Mouse (Mus musculus) naive thymus-derived CD4-positive, alpha-beta T cell, adult 2 months (primary cell): ENCODE results near the gene 2700097O09Rik.
"Not testable (repeated sequence)": the region's sequence is repeated elsewhere in the genome, so short reads cannot be mapped to it uniquely, and the experiment has no call there.

Experiments
- DNase-seq: peaks from one replicate; pipeline ENCODE4 v3.0.0-alpha.2; 2011; ENCODE audit warnings: low read depth

Gene 2700097O09Rik

GRCm38 (mm10) chr12:55079726-55080600, at the start of gene 2700097O09Rik, which contains the start of gene Srp54a:
TSS of gene 2700097O09Rik (minus strand) at chr12:55080110.
TSS of gene Srp54a (plus strand) at chr12:55080262.
- peak; percentile 97 for DNase-seq

GRCm38 (mm10) chr12:55124731-55125130, 44.8 kb upstream of the 2700097O09Rik start:
- not testable (repeated sequence) for DNase-seq

- not testable (repeated sequence) for DNase-seq
These were observed 44.3 kb upstream of the 2700097O09Rik start, which contains the start of gene Fam177a for GRCm38 (mm10) chr12:55124242-55124641. TSS of gene Fam177a (plus strand) at chr12:55124469.

GRCm38 (mm10) chr12:55112616-55113015, 32.7 kb upstream of the 2700097O09Rik start:
- not testable (repeated sequence) for DNase-seq

- DNase-seq, result not testable (repeated sequence)
These were observed 12.2 kb upstream of the 2700097O09Rik start for GRCm38 (mm10) chr12:55092127-55092526.

- DNase-seq, result not testable (repeated sequence)
These were observed 662 bp upstream of the 2700097O09Rik start for GRCm38 (mm10) chr12:55080601-55080942.

GRCm38 (mm10) chr12:55078706-55079105, 1.2 kb downstream of the 2700097O09Rik start:
- DNase-seq, result peak; percentile 44

GRCm38 (mm10) chr12:55075296-55075695, 4.6 kb downstream of the 2700097O09Rik start:
- no peak for DNase-seq

- no peak for DNase-seq
These were observed 6.2 kb downstream of the 2700097O09Rik start for GRCm38 (mm10) chr12:55073686-55074085.

GRCm38 (mm10) chr12:55072495-55072894, 7.4 kb downstream of the 2700097O09Rik start:
- DNase-seq, result no peak

- no peak for DNase-seq
These were observed 17.8 kb downstream of the 2700097O09Rik start for GRCm38 (mm10) chr12:55062141-55062540.

GRCm38 (mm10) chr12:55061006-55061405, 18.9 kb downstream of the 2700097O09Rik start:
- DNase-seq, result no peak

- DNase-seq, result no peak
These were observed 19.6 kb downstream of the 2700097O09Rik start for GRCm38 (mm10) chr12:55060212-55060898.

- DNase-seq, result no peak
These were observed 20.1 kb downstream of the 2700097O09Rik start for GRCm38 (mm10) chr12:55059812-55060211.

- DNase-seq, result no peak
These were observed 20.9 kb downstream of the 2700097O09Rik start for GRCm38 (mm10) chr12:55058865-55059615.

GRCm38 (mm10) chr12:55056703-55057102, 23.2 kb downstream of the 2700097O09Rik start:
- DNase-seq, result no peak

- no peak for DNase-seq
These were observed 25.2 kb downstream of the 2700097O09Rik start for GRCm38 (mm10) chr12:55054551-55055241.

GRCm38 (mm10) chr12:55053267-55053666, 26.6 kb downstream of the 2700097O09Rik start:
- no peak for DNase-seq

GRCm38 (mm10) chr12:55051210-55052173, 28.4 kb downstream of the 2700097O09Rik start:
- DNase-seq, result no peak

- peak; percentile 37 for DNase-seq
These were observed 30.1 kb downstream of the 2700097O09Rik start for GRCm38 (mm10) chr12:55049731-55050353.
